Mouse (Mus musculus) natural killer cell, adult 2 months (primary cell): ENCODE measurements around the gene Gfi1.

Experiments used
- DNase-seq, 2 experiments: peaks; one replicate each; pipeline ENCODE4 v3.0.0; 2022; ENCODE audit warnings: low spot score in 2 of 2

Gfi1 gene

GRCm38 (mm10) chr5:107722661-107723532 is 2.9 kb downstream of the Gfi1 start:
- DNase-seq = peak in 1 of 2 experiments; percentile 26

- no peak for DNase-seq
These were observed 4.2 kb downstream of the Gfi1 start for GRCm38 (mm10) chr5:107721638-107722011.

- no peak for DNase-seq
These were observed 4.7 kb downstream of the Gfi1 start for GRCm38 (mm10) chr5:107720991-107721637.

- DNase-seq = peak; percentile 40 to 65
These were observed 5.3 kb downstream of the Gfi1 start for GRCm38 (mm10) chr5:107720511-107720910.

- no peak for DNase-seq
These were observed 6.0 kb downstream of the Gfi1 start for GRCm38 (mm10) chr5:107719786-107720185.

- no peak for DNase-seq
These were observed 6.6 kb downstream of the Gfi1 start for GRCm38 (mm10) chr5:107719209-107719608.

- DNase-seq = peak; percentile 21 to 84
These were observed 7.9 kb downstream of the Gfi1 start for GRCm38 (mm10) chr5:107717871-107718361.

GRCm38 (mm10) chr5:107711689-107712088 is 14.1 kb downstream of the Gfi1 start:
- no peak for DNase-seq

- peak in 1 of 2 experiments; percentile 30 for DNase-seq
These were observed 17.6 kb downstream of the Gfi1 start for GRCm38 (mm10) chr5:107708124-107708797.

- no peak for DNase-seq
These were observed 19.6 kb downstream of the Gfi1 start for GRCm38 (mm10) chr5:107706262-107706661.

- no peak for DNase-seq
These were observed 20.1 kb downstream of the Gfi1 start for GRCm38 (mm10) chr5:107705756-107706155.

GRCm38 (mm10) chr5:107703207-107703763 is 22.6 kb downstream of the Gfi1 start:
- DNase-seq = peak; percentile 30 to 58

GRCm38 (mm10) chr5:107701658-107702057 is 24.2 kb downstream of the Gfi1 start:
- no peak for DNase-seq

GRCm38 (mm10) chr5:107700873-107701272 is 25.0 kb downstream of the Gfi1 start:
- DNase-seq = no peak

GRCm38 (mm10) chr5:107698888-107699287 is 26.9 kb downstream of the Gfi1 start:
- DNase-seq = no peak

GRCm38 (mm10) chr5:107695019-107695418 is 30.8 kb downstream of the Gfi1 start:
- DNase-seq = no peak

- peak in 1 of 2 experiments; percentile 39 for DNase-seq
These were observed 37.4 kb downstream of the Gfi1 start for GRCm38 (mm10) chr5:107688499-107688866.

- DNase-seq = peak; percentile 73 to 90
These were observed 38.0 kb downstream of the Gfi1 start for GRCm38 (mm10) chr5:107687592-107688498.

GRCm38 (mm10) chr5:107687161-107687560 is 38.7 kb downstream of the Gfi1 start:
- DNase-seq = peak in 1 of 2 experiments; percentile 39

GRCm38 (mm10) chr5:107684380-107684779 is 41.5 kb downstream of the Gfi1 start:
- DNase-seq = no peak

- no peak for DNase-seq
These were observed 44.5 kb downstream of the Gfi1 start for GRCm38 (mm10) chr5:107681300-107681699.
